Comparison of ENCODE assay signal across 17 mouse cellular contexts in the genomic region with DNA sequence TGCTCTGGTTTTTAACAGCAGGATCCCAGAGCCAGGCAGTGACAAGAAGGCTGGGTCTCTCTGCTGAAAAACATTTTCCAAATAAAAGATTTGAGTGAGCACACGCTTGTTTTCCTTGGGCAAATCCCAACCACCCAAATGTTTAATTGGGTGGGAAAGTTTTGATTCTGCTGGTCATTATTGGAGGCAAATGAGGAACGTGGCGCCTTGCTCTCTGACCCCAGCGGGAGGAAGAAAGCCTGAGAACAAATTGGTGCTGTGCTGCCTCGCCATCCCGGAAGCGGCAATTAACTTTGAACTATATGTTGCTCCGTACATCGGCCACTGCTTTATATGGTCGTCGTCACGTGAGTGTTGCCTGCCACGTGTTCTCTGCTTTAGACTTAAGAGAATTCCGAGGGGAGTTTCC.
DNase-seq lines count a peak whose midpoint lies in the region; ATAC-seq and TF ChIP-seq lines count a peak whose summit lies in the region.
"Had no signal": no experiment of that assay in that cellular context is flagged by ENCODE, and none has a peak within 500 bp of the region (broad histone marks: within the 10 kb centered on the region; RNA-seq: fewer than 3 reads in every experiment).

No protein-coding gene starts in this region.

- no peak for TF ChIP-seq EP300 in lung, postnatal 0 days (IDR thresholded peaks at IDR 0.05)

- no peak for ATAC-seq in lung, postnatal 0 days
- no peak for ATAC-seq in intestine, embryonic 16.5 days
- ATAC-seq: hindbrain, embryonic 16.5 days; liver, embryonic 12.5 days; midbrain, embryonic 16.5 days had no signal

- WGBS in lung, postnatal 0 days, result 74% methylated on average over 14 of the region's 14 CpGs
- WGBS in lung, adult 2 months, result 74% methylated on average over 14 of the region's 14 CpGs
- whole genome bisulfite sequencing in intestine, embryonic 16.5 days, result 75% methylated on average over 14 of the region's 14 CpGs

- no peak overlapping the region for H3K4me3 ChIP-seq in gastrocnemius, adult 2 months
- H3K4me3 ChIP-seq in lung, postnatal 0 days (ENCODE audit: low read depth, low read length), result no peak overlapping the region
- no peak overlapping the region for H3K4me3 ChIP-seq in lung, adult 2 months (replicated peaks; ENCODE audit: extremely low read depth, low read depth, low read length)
- H3K4me3 ChIP-seq in intestine, embryonic 16.5 days (ENCODE audit: low read length), result no peak overlapping the region
- H3K4me3 ChIP-seq: embryonic facial prominence, embryonic 12.5 days; forebrain, embryonic 10.5 days; liver, embryonic 12.5 days; neural tube, embryonic 12.5 days had no signal

- H3K9ac ChIP-seq in lung, postnatal 0 days (replicated peaks; ENCODE audit: low read depth), result no peak overlapping the region
- H3K9ac ChIP-seq in intestine, embryonic 16.5 days (ENCODE audit: low read depth, low read length), result no peak overlapping the region
- H3K9ac ChIP-seq: embryonic facial prominence, embryonic 12.5 days; liver, embryonic 12.5 days; neural tube, embryonic 12.5 days had no signal

- DNase-seq in gastrocnemius, adult 2 months, result no peak
- no peak for DNase-seq in gastrocnemius, adult 18-20 months (ENCODE audit: low spot score)
- DNase-seq in lung, postnatal 0 days (ENCODE audit: low spot score), result no peak
- no peak for DNase-seq in lung, adult 2 months
- DNase-seq in heart, postnatal 14 days, result peak; percentile 20 to 25
- peak; percentile 25 for DNase-seq in lung, postnatal 36 days
- DNase-seq in layer of hippocampus, postnatal 25 days (ENCODE audit: extremely low spot score in 1 of 2, low spot score in 1 of 2), result no peak
- DNase-seq: cerebellum, adult 8-10 months; kidney, postnatal 36 days had no signal

- TF ChIP-seq CTCF in gastrocnemius, adult 2 months (IDR thresholded peaks at IDR 0.05), result no peak
- no peak for TF ChIP-seq CTCF in lung, postnatal 0 days (IDR thresholded peaks at IDR 0.05)
- no peak for TF ChIP-seq CTCF in lung, adult 2 months (IDR thresholded peaks at IDR 0.05; ENCODE audit: insufficient read depth, low read length)

- intact Hi-C loops in gastrocnemius, adult 2 months (cut with DNase I), result no loop called here
- intact Hi-C loops in heart, postnatal 14 days (cut with DNase I), result no loop called here

- no peaks in the 10 kb centered on the region for H3K27me3 ChIP-seq in lung, postnatal 0 days (replicated peaks; ENCODE audit: insufficient read depth, low read length)
- H3K27me3 ChIP-seq in intestine, embryonic 16.5 days (replicated peaks; ENCODE audit: control insufficient read depth, insufficient read depth, low read length), result no peaks in the 10 kb centered on the region
- H3K27me3 ChIP-seq: embryonic facial prominence, embryonic 12.5 days; liver, embryonic 12.5 days; neural tube, embryonic 12.5 days had no signal

- H3K4me2 ChIP-seq in lung, postnatal 0 days (replicated peaks; ENCODE audit: low read depth, low read length), result no peak overlapping the region
- no peak overlapping the region for H3K4me2 ChIP-seq in intestine, embryonic 16.5 days (ENCODE audit: low read depth, low read length)
- H3K4me2 ChIP-seq: embryonic facial prominence, embryonic 12.5 days; liver, embryonic 12.5 days; neural tube, embryonic 12.5 days had no signal

- H3K9me3 ChIP-seq in lung, postnatal 0 days (ENCODE audit: low read length), result no peaks in the 10 kb centered on the region
- no peaks in the 10 kb centered on the region for H3K9me3 ChIP-seq in intestine, embryonic 16.5 days (ENCODE audit: control insufficient read depth, low read length)
- H3K9me3 ChIP-seq: embryonic facial prominence, embryonic 12.5 days; forebrain, embryonic 10.5 days; liver, embryonic 12.5 days; neural tube, embryonic 12.5 days had no signal

- no peaks in the 10 kb centered on the region for H3K36me3 ChIP-seq in lung, postnatal 0 days (ENCODE audit: insufficient read depth, low read length)
- no peaks in the 10 kb centered on the region for H3K36me3 ChIP-seq in intestine, embryonic 16.5 days (ENCODE audit: control insufficient read depth, insufficient read depth, low read length)
- H3K36me3 ChIP-seq: embryonic facial prominence, embryonic 12.5 days; forebrain, embryonic 10.5 days; liver, embryonic 12.5 days; neural tube, embryonic 12.5 days had no signal

- H3K4me1 ChIP-seq in lung, postnatal 0 days (ENCODE audit: insufficient read depth, low read depth, low read length), result peaks cover 6% of the 10 kb centered on the region; the same call in 1 of the 2 replicates
- H3K4me1 ChIP-seq in lung, adult 2 months (ENCODE audit: control insufficient read depth, insufficient read depth, low read length), result no peaks in the 10 kb centered on the region; the same call in 1 of the 2 replicates
- no peaks in the 10 kb centered on the region for H3K4me1 ChIP-seq in intestine, embryonic 16.5 days (ENCODE audit: control insufficient read depth, insufficient read depth, low read length)
- H3K4me1 ChIP-seq: liver, embryonic 12.5 days; neural tube, embryonic 12.5 days had no signal

- TF ChIP-seq POLR2A in lung, adult 2 months (IDR thresholded peaks at IDR 0.05; ENCODE audit: borderline replicate concordance, extremely low read depth, low read depth, low read length), result no peak

- peak overlapping the region; percentile 73 for H3K27ac ChIP-seq in gastrocnemius, adult 2 months
- H3K27ac ChIP-seq in lung, postnatal 0 days (ENCODE audit: low read length), result peak overlapping the region; percentile 57; the same call in 1 of the 2 replicates
- no peak overlapping the region for H3K27ac ChIP-seq in intestine, embryonic 16.5 days (ENCODE audit: low read length)
- H3K27ac ChIP-seq: embryonic facial prominence, embryonic 12.5 days; forebrain, embryonic 10.5 days; liver, embryonic 12.5 days; macrophage; neural tube, embryonic 12.5 days had no signal

Comparison
In these comparisons a context has a peak if more than half of its experiments do, and no peak if none do; other contexts are left out.
1. DNase-seq: peak in heart, postnatal 14 days (2 of 2) and lung, postnatal 36 days (single experiment); none in gastrocnemius, adult 2 months (single experiment), gastrocnemius, adult 18-20 months (single experiment), lung, postnatal 0 days (single experiment), lung, adult 2 months (single experiment) and layer of hippocampus, postnatal 25 days (0 of 2).